17 mouse cellular contexts compared by ENCODE assay signal in genomic region chr14:45038052-45038451, GRCm38 (mm10). TPM values are rescaled to one million over a fixed set of nuclear protein-coding genes. Genes with fewer than 3 reads are reported as not detected.
DNase-seq lines count a peak whose midpoint lies in the region; ATAC-seq and TF ChIP-seq lines count a peak whose summit lies in the region.
"Had no signal": no experiment of that assay in that cellular context is flagged by ENCODE, and none has a peak within 500 bp of the region (broad histone marks: within the 10 kb centered on the region; RNA-seq: fewer than 3 reads in every experiment).

No protein-coding gene starts in this region.

- H3K4me3 ChIP-seq in lung, embryonic 14.5 days (ENCODE audit: low read depth, low read length), result no peak overlapping the region
- H3K4me3 ChIP-seq in lung, adult 2 months (replicated peaks; ENCODE audit: extremely low read depth, low read depth, low read length), result no peak overlapping the region
- no peak overlapping the region for H3K4me3 ChIP-seq in bone marrow macrophage, adult 2 months (ENCODE audit: insufficient read depth, low read length)
- no peak overlapping the region for H3K4me3 ChIP-seq in midbrain, embryonic 10.5 days
- H3K4me3 ChIP-seq: intestine, embryonic 15.5 days; liver, embryonic 13.5 days had no signal

- no peaks in the 10 kb centered on the region for H3K4me1 ChIP-seq in lung, embryonic 14.5 days (ENCODE audit: insufficient read depth)
- no peaks in the 10 kb centered on the region for H3K4me1 ChIP-seq in lung, adult 2 months (ENCODE audit: control insufficient read depth, insufficient read depth, low read length)
- H3K4me1 ChIP-seq in bone marrow macrophage, adult 2 months (ENCODE audit: control insufficient read depth, insufficient read depth, low read length), result peaks cover 44% of the 10 kb centered on the region
- no peaks in the 10 kb centered on the region for H3K4me1 ChIP-seq in midbrain, embryonic 10.5 days
- H3K4me1 ChIP-seq: intestine, embryonic 15.5 days had no signal

- DNase-seq in lung, embryonic 14.5 days, result peak; percentile 75
- no peak for DNase-seq in lung, adult 2 months
- peak; percentile 14 for DNase-seq in lung, postnatal 10 days
- DNase-seq in skeletal muscle tissue, adult 2 months (ENCODE audit: low read depth, low spot score), result peak; percentile 5
- no peak for DNase-seq in midbrain, embryonic 10.5 days (ENCODE audit: low spot score)
- no peak for DNase-seq in cerebellum, adult 9-11 months
- no peak for DNase-seq in frontal cortex, postnatal 10 days (ENCODE audit: low spot score in 2 of 2)
- DNase-seq: adrenal gland, adult 2 months; cerebellum, postnatal 14 days; gastrocnemius, postnatal 14 days; layer of hippocampus, adult 9-11 months; liver, embryonic 13.5 days; spleen, adult 18-20 months had no signal

- no peak for TF ChIP-seq CTCF in lung, embryonic 14.5 days (IDR thresholded peaks at IDR 0.05; ENCODE audit: low read depth)
- TF ChIP-seq CTCF in lung, adult 2 months (IDR thresholded peaks at IDR 0.05; ENCODE audit: insufficient read depth, low read length), result no peak
- TF ChIP-seq CTCF in bone marrow macrophage, adult 2 months (IDR thresholded peaks at IDR 0.05; ENCODE audit: low read depth, low read length), result no peak

- no peaks in the 10 kb centered on the region for H3K36me3 ChIP-seq in lung, embryonic 14.5 days (ENCODE audit: insufficient read depth)
- no peaks in the 10 kb centered on the region for H3K36me3 ChIP-seq in midbrain, embryonic 10.5 days
- H3K36me3 ChIP-seq: intestine, embryonic 15.5 days; liver, embryonic 13.5 days had no signal

- no peak overlapping the region for H3K9ac ChIP-seq in lung, embryonic 14.5 days
- H3K9ac ChIP-seq: intestine, embryonic 15.5 days; liver, embryonic 13.5 days had no signal

- TF ChIP-seq POLR2A in lung, adult 2 months (IDR thresholded peaks at IDR 0.05; ENCODE audit: borderline replicate concordance, extremely low read depth, low read depth, low read length), result no peak
- no peak for TF ChIP-seq POLR2A in bone marrow macrophage, adult 2 months (IDR thresholded peaks at IDR 0.05; ENCODE audit: borderline replicate concordance, low read depth, low read length)

- no peak overlapping the region for H3K4me2 ChIP-seq in lung, embryonic 14.5 days
- H3K4me2 ChIP-seq: heart, embryonic 11.5 days; intestine, embryonic 15.5 days; liver, embryonic 13.5 days had no signal

- ATAC-seq in lung, embryonic 14.5 days (ENCODE audit: insufficient read depth), result no peak
- ATAC-seq: intestine, embryonic 15.5 days had no signal

- H3K9me3 ChIP-seq in lung, embryonic 14.5 days (ENCODE audit: low read depth, low read length), result no peaks in the 10 kb centered on the region
- no peaks in the 10 kb centered on the region for H3K9me3 ChIP-seq in midbrain, embryonic 10.5 days (replicated peaks)
- H3K9me3 ChIP-seq: intestine, embryonic 15.5 days; liver, embryonic 13.5 days had no signal

- no peak overlapping the region for H3K27ac ChIP-seq in lung, embryonic 14.5 days (ENCODE audit: low read depth)
- H3K27ac ChIP-seq in bone marrow macrophage, adult 2 months (ENCODE audit: insufficient read depth, low read depth, low read length), result peak overlapping the region; percentile 72
- no peak overlapping the region for H3K27ac ChIP-seq in midbrain, embryonic 10.5 days (replicated peaks)
- H3K27ac ChIP-seq: intestine, embryonic 15.5 days; kidney, postnatal 0 days; liver, embryonic 13.5 days had no signal

- H3K27me3 ChIP-seq in lung, embryonic 14.5 days (ENCODE audit: insufficient read depth, low read length), result no peaks in the 10 kb centered on the region
- no peaks in the 10 kb centered on the region for H3K27me3 ChIP-seq in midbrain, embryonic 10.5 days (ENCODE audit: low read depth, poor library complexity, severe bottlenecking)
- H3K27me3 ChIP-seq: intestine, embryonic 15.5 days; liver, embryonic 13.5 days had no signal

- WGBS in lung, embryonic 14.5 days, result 58% methylated on average over 7 of the region's 7 CpGs
- WGBS in lung, adult 2 months, result 44% methylated on average over 7 of the region's 7 CpGs
- 90% methylated on average over 7 of the region's 7 CpGs for WGBS in midbrain, embryonic 10.5 days

RNA-seq across cellular contexts. Expression of gene Ptger2, which starts 50.1 kb away (rescaled TPM):
- polyA plus RNA-seq in lung, embryonic 14.5 days (2014; fragmentation: Nextera tagmentation; extraction: Ambion mirVana), result 2.8 TPM in 2 replicates
- polyA plus RNA-seq in lung, adult 2 months (2012; rRNA removed), result 6.8 and 7.1 TPM in 2 replicates
- 6.1 and 8.4 TPM in 2 replicates for polyA plus RNA-seq in bone marrow macrophage, adult 2 months (2012; ENCODE audit: insufficient read depth, insufficient read length, missing spikeins)
- not detected in 2 replicates for polyA plus RNA-seq in midbrain, embryonic 10.5 days (2016; fragmentation: Nextera tagmentation; extraction: Ambion mirVana)
- polyA plus RNA-seq: heart, embryonic 11.5 days had no signal

Comparison
In these comparisons a context has a peak if more than half of its experiments do, and no peak if none do; other contexts are left out.
1. DNase-seq: peak in lung, embryonic 14.5 days (single experiment), lung, postnatal 10 days (single experiment) and skeletal muscle tissue, adult 2 months (single experiment); none in lung, adult 2 months (single experiment), midbrain, embryonic 10.5 days (single experiment), cerebellum, adult 9-11 months (single experiment) and frontal cortex, postnatal 10 days (0 of 2).